Mouse (Mus musculus) hindbrain, embryonic 16.5 days (tissue): Measurements from ENCODE around the gene Itpr1. TPM values are rescaled to one million over a fixed set of nuclear protein-coding genes. Genes with fewer than 3 reads are reported as not detected.

Source experiments
- ATAC-seq: fragments of 200-750 bp; cut with Nextera tagmentation; 2 replicates; pipeline ENCODE4 v1.8.0; 2017; ENCODE audit warnings: moderate TSS enrichment, moderate library complexity
- H3K27ac ChIP-seq: fragments of 300-500 bp; sonication (generic); 2 replicates; pipeline ENCODE4 v1.5.1; 2014; ENCODE audit warnings: low read depth, mild to moderate bottlenecking, control low read depth, low read length, moderate library complexity
- H3K27me3 ChIP-seq: fragments of 300-500 bp; sonication (generic); replicated peaks from 2 replicates; pipeline ENCODE4 v1.6.1; 2014; ENCODE audit warnings: low read length; ENCODE audit not compliant: control insufficient read depth, insufficient read depth
- H3K36me3 ChIP-seq: fragments of 300-500 bp; sonication (generic); 2 replicates; pipeline ENCODE4 v1.6.1; 2014; ENCODE audit warnings: mild to moderate bottlenecking, low read length, moderate library complexity, mixed read lengths; ENCODE audit not compliant: control insufficient read depth, insufficient read depth
- H3K4me1 ChIP-seq: fragments of 300-500 bp; sonication (generic); 2 replicates; pipeline ENCODE4 v1.6.1; 2014; ENCODE audit warnings: low read depth, low read length; ENCODE audit not compliant: control insufficient read depth, insufficient read depth
- H3K4me2 ChIP-seq: fragments of 300-500 bp; sonication (generic); 2 replicates; pipeline ENCODE4 v1.6.1; 2014; ENCODE audit warnings: mild to moderate bottlenecking, low read length, control low read depth, moderate library complexity
- H3K4me3 ChIP-seq: fragments of 300-500 bp; sonication (generic); 2 replicates; pipeline ENCODE4 v1.5.1; 2014; ENCODE audit warnings: mild to moderate bottlenecking, low read length, control low read depth, moderate library complexity
- H3K9ac ChIP-seq: fragments of 300-500 bp; sonication (generic); 2 replicates; pipeline ENCODE4 v1.6.1; 2014; ENCODE audit warnings: low read depth, mild to moderate bottlenecking, control low read depth, low read length, moderate library complexity
- H3K9me3 ChIP-seq: fragments of 300-500 bp; sonication (generic); 2 replicates; pipeline ENCODE4 v1.6.1; 2014; ENCODE audit warnings: mild to moderate bottlenecking, low read length, moderate library complexity; ENCODE audit not compliant: control insufficient read depth
- WGBS: fragments of 180-500 bp; shearing (Covaris S2); extraction: QIAGEN DNeasy Blood & Tissue Kit; methylation state at CpG from one replicate; pipeline ENCODE4 v1.1.7; 2014; 5-methylcytosine and 5-hydroxymethylcytosine counted together
- microRNA-seq: library from miRNA; unstranded; fragments of <30 nt; microRNA quantifications from one replicate; pipeline ENCODE4, GENCODE M21; 2017
- polyA plus RNA-seq: library from polyadenylated mRNA; unstranded; fragments of >200 nt; fragmentation: Nextera tagmentation; extraction: Ambion mirVana; gene quantifications from 2 replicates; pipeline ENCODE4 v1.2.1, GENCODE M21; 2015

Gene Itpr1
- polyA plus RNA-seq, 1 experiment from 2014 or later, result 5.6 TPM

DNA sequence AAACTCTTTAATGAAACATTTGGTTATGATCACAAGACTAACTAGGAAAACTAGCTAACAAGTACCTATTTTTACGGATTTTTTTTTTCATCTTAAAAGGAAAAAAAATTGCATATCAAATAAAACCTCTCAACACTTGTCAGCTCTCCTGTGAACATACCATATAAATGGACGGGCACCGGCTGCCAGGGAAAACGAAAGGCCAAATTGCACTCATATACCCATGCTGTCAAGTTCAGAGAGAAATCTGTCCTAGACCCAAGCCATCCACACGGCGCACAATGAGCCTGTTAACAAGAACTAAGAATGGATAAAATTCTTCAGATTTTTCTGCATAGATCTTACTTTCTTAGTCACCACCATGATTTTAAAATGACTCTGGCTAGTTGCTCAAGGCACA, 379.7 kb downstream of the Itpr1 start:
- no peak for ATAC-seq

DNA sequence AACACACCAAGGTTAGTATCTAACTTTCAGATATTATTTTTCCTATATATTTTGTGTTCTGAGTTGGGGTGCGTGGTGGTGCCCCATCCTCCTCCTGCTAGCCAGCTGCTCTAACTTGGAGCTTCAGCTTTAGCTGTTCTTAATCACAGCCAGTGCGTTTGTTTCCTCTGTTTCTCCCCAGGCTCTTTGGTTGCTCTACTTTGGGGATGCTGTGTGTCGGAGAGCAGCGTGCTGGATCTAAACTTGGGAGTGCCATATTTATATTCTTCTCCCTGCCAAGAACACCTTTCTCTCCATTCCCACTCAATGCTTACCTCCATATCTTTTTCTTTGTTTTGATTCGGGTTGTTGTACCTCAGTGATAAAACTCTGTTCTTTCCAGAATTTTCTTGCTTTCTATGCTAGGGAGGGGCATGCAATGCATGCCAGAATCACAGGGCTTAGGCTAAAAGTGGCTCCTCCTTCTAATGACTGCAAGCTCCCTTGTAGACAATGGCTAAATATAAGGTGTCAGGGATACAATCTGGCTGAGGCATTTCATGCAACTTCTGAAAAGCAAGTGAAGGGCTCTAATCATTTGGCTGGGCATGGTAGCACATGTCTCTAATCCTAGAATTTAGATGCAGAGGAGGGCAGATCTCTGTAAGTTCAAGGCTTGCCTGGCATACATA, 381.4 kb downstream of the Itpr1 start:
- H3K36me3 ChIP-seq, result no peaks in the 10 kb centered on the region
- H3K9me3 ChIP-seq, result no peaks in the 10 kb centered on the region
- H3K9ac ChIP-seq, result no peak overlapping the region
- no peak for ATAC-seq
- no peak overlapping the region for H3K4me3 ChIP-seq
- no peaks in the 10 kb centered on the region for H3K27me3 ChIP-seq
- no peak overlapping the region for H3K4me2 ChIP-seq
- WGBS, result 80% methylated on average over 5 of the region's 5 CpGs
- no peaks in the 10 kb centered on the region for H3K4me1 ChIP-seq
- no peak overlapping the region for H3K27ac ChIP-seq

More for the DNA sequence above, 379.7 kb downstream of the Itpr1 start:
- Histone ChIP-seq H3K4me2 (no peak overlapping the region), H3K36me3 (no peaks in the 10 kb centered on the region), H3K4me1 (no peaks in the 10 kb centered on the region), H3K4me3 (no peak overlapping the region), H3K27me3 (no peaks in the 10 kb centered on the region), H3K9ac (no peak overlapping the region), H3K27ac (no peak overlapping the region), H3K9me3 (no peaks in the 10 kb centered on the region)
- WGBS, result 67% methylated on average over 6 of the region's 6 CpGs

DNA sequence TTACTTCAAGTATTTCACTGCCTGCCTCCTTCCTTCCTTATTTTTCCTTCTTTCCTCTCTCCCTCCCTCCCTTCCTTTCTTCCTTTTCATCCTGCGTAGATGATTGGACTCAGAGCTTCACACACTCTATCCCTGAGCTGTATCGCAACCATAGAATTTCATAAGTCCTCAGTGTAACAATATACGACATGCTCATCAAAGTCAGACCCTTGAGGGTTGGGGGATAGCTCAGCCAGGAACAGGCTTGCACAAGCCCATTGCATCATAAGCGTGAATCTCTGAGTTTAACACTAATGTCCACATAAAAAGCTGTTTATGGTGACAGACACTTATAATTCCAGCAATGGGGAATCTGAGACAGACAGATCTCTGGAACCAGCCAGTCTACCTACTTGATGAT, 385.8 kb downstream of the Itpr1 start:
- H3K9ac ChIP-seq, result no peak overlapping the region
- H3K4me2 ChIP-seq, result no peak overlapping the region
- ATAC-seq, result no peak
- no peaks in the 10 kb centered on the region for H3K4me1 ChIP-seq
- no peaks in the 10 kb centered on the region for H3K27me3 ChIP-seq
- no peak overlapping the region for H3K4me3 ChIP-seq
- no peaks in the 10 kb centered on the region for H3K36me3 ChIP-seq
- H3K27ac ChIP-seq, result no peak overlapping the region
- 82% methylated on average over 4 of the region's 4 CpGs for WGBS
- no peaks in the 10 kb centered on the region for H3K9me3 ChIP-seq

DNA sequence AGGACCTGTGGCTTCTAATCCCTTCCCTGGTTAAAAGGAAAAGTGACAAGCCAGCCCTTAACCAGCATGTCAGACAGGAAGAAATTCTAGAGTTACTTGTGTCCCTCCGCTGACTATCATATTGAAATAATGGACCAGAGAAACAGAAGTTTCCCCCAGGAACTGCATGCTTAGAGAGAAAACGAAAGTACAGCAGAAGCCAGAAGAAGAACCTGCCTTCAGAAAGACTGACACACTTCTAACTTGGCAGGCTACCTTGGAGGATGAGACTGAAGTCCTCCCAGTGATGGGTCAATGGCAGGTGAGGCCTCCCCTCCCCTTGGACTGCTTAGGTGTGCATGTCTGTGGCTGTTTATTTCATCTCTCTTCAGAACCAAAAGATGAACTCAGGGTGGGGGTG, 386.4 kb downstream of the Itpr1 start:
- ATAC-seq, result no peak
- no peaks in the 10 kb centered on the region for H3K27me3 ChIP-seq
- no peak overlapping the region for H3K4me3 ChIP-seq
- no peak overlapping the region for H3K9ac ChIP-seq
- 80% methylated on average over 2 of the region's 2 CpGs for WGBS
- no peaks in the 10 kb centered on the region for H3K36me3 ChIP-seq
- H3K4me2 ChIP-seq, result no peak overlapping the region
- no peak overlapping the region for H3K27ac ChIP-seq
- no peaks in the 10 kb centered on the region for H3K4me1 ChIP-seq
- H3K9me3 ChIP-seq, result no peaks in the 10 kb centered on the region

Small RNA genes lying within 50 kb of the gene (microRNA-seq; reads per million reads assigned to microRNA genes)
- gene Mir7661, result not detected

Other genes with a start within 250 kb of the Itpr1 start
- 5.0 and 5.6 TPM in 2 replicates for gene Setmar, start 148.1 kb upstream of the Itpr1 start, polyA plus RNA-seq
- gene Sumf1, start 27.5 kb upstream of the Itpr1 start, polyA plus RNA-seq, result 12.7 and 13.8 TPM in 2 replicates